Mouse (Mus musculus) thymus, postnatal 10 days (tissue): ENCODE results near the gene Adamts2.

ENCODE experiments used
- DNase-seq, 2 experiments: peaks; one replicate each; pipeline ENCODE4 v3.0.0; 2021; ENCODE audit warnings: low spot score in 2 of 2

Gene Adamts2

GRCm38 (mm10) chr11:50847047-50847446 lies 245.2 kb downstream of the Adamts2 start:
- DNase-seq: peak in 1 of 2 experiments; percentile 35

- peak in 1 of 2 experiments; percentile 18 for DNase-seq
Measured at GRCm38 (mm10) chr11:50848520-50849137, 246.7 kb downstream of the Adamts2 start.

- no peak for DNase-seq
Measured at GRCm38 (mm10) chr11:50849310-50849709, 247.4 kb downstream of the Adamts2 start.

GRCm38 (mm10) chr11:50850177-50850735 lies 248.4 kb downstream of the Adamts2 start, which contains the start of gene Grm6:
Gene Grm6, plus strand, starts transcription at chr11:50850685.
- peak; percentile 52 to 54 for DNase-seq

- DNase-seq: peak in 1 of 2 experiments; percentile 31
Measured at GRCm38 (mm10) chr11:50850989-50851601, 249.2 kb downstream of the Adamts2 start.
